Mouse (Mus musculus) lung, adult 2 months (tissue): ENCODE results near the gene Vps50.

Source experiments
- CTCF ChIP-seq: fragments of 200-500 bp; IDR thresholded peaks from 2 replicates; pipeline ENCODE4 v1.5.1; 2011; ENCODE audit warnings: mild to moderate bottlenecking, low read length, control low read depth; ENCODE audit not compliant: insufficient read depth
- POLR2A ChIP-seq: fragments of 200-500 bp; IDR thresholded peaks from 2 replicates; pipeline ENCODE4 v1.6.1; 2011; ENCODE audit warnings: low read depth, mild to moderate bottlenecking, control low read depth, low read length, borderline replicate concordance; ENCODE audit errors: extremely low read depth

DNA sequence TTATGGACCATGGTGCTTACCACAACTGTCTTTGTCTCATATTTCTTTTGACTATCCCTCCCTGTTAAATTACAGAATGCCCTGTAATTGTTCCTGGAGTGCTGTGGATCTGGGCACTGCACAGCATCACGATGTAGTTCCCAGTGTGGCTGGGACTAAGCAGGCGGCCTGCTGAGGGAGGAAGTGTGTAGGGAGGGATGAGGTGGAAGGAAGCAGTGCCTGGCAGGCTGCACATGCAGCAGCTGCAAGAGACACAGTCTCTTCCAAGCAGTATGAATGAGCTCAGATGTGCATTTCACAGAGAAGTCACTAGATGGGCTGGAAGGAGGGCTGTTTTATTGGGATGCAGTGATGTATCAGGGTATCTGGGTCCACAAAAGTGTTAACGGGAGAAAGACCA lies 14.4 kb downstream of the Vps50 start:
- TF ChIP-seq CTCF: no peak
- TF ChIP-seq POLR2A: no peak
